Mouse (Mus musculus) hindbrain, postnatal 0 days (tissue): ENCODE measurements at regions not wholly inside any gene's neighbourhood (a gene's known extent, or its start where the extent isn't known, plus 50 kb on each side); places are given as distances from the start of the nearest gene placed in this dataset.
A peak's percentile ranks its signal among the peaks of the same experiment; 100 is the strongest.

Source experiments
- ATAC-seq: fragments of 200-750 bp; cut with Nextera tagmentation; 2 replicates; pipeline ENCODE4 v1.8.0; 2017; ENCODE audit warnings: mild to moderate bottlenecking, moderate TSS enrichment, moderate library complexity
- DNase-seq: peaks from one replicate; pipeline ENCODE4 v3.0.0-alpha.2; 2015; ENCODE audit warnings: low spot score
- H3K27ac ChIP-seq: fragments of 300-500 bp; sonication (generic); 2 replicates; pipeline ENCODE4 v1.5.1; 2014; ENCODE audit warnings: mild to moderate bottlenecking
- H3K27me3 ChIP-seq: fragments of 300-500 bp; sonication (generic); 2 replicates; pipeline ENCODE4 v1.6.1; 2014; ENCODE audit warnings: low read length, mixed read lengths; ENCODE audit not compliant: insufficient read depth
- H3K36me3 ChIP-seq: fragments of 300-500 bp; sonication (generic); 2 replicates; pipeline ENCODE4 v1.6.1; 2014; ENCODE audit warnings: low read length, mixed read lengths; ENCODE audit not compliant: insufficient read depth
- H3K4me1 ChIP-seq: fragments of 300-500 bp; sonication (generic); 2 replicates; pipeline ENCODE4 v1.6.1; 2014; ENCODE audit warnings: antibody characterized with exemption, low read length, mixed read lengths; ENCODE audit not compliant: insufficient read depth
- H3K4me2 ChIP-seq: fragments of 300-500 bp; sonication (generic); 2 replicates; pipeline ENCODE4 v1.6.1; 2014; ENCODE audit warnings: low read depth, mild to moderate bottlenecking, low read length, moderate library complexity, mixed read lengths
- H3K4me3 ChIP-seq: fragments of 300-500 bp; sonication (generic); 2 replicates; pipeline ENCODE4 v1.5.1; 2014; ENCODE audit warnings: low read length
- H3K9ac ChIP-seq: fragments of 300-500 bp; sonication (generic); replicated peaks from 2 replicates; pipeline ENCODE4 v1.6.1; 2014; ENCODE audit warnings: mild to moderate bottlenecking, low read length, moderate library complexity, mixed read lengths
- H3K9me3 ChIP-seq: fragments of 300-500 bp; sonication (generic); 2 replicates; pipeline ENCODE4 v1.6.1; 2016; ENCODE audit warnings: low read length, mixed read lengths
- CTCF ChIP-seq: IDR thresholded peaks from 2 replicates; pipeline ENCODE4 v1.5.1; 2016; ENCODE audit warnings: antibody characterized with exemption, control low read depth, low read depth
- WGBS: fragments of 180-500 bp; shearing (Covaris S2); extraction: QIAGEN DNeasy Blood & Tissue Kit; methylation state at CpG from one replicate; pipeline ENCODE4 v1.1.7; 2014; 5-methylcytosine and 5-hydroxymethylcytosine counted together

GRCm38 (mm10) chr13:116795041-116795440 lies 230.3 kb downstream of the Parp8 start:
- Histone ChIP-seq H3K9me3 (no peaks in the 10 kb centered on the region), H3K27me3 (no peaks in the 10 kb centered on the region), H3K36me3 (no peaks in the 10 kb centered on the region), H3K4me2 (no peak overlapping the region), H3K4me3 (no peak overlapping the region), H3K4me1 (no peaks in the 10 kb centered on the region), H3K27ac (no peak overlapping the region), H3K9ac (no peak overlapping the region)
- 43% methylated on average over 2 of the region's 2 CpGs for WGBS
- DNase-seq (no peak), ATAC-seq (no peak)
- no peak for TF ChIP-seq CTCF

- no peak overlapping the region for H3K9ac ChIP-seq
- TF ChIP-seq CTCF, result no peak
- no peak overlapping the region for H3K27ac ChIP-seq
- no peaks in the 10 kb centered on the region for H3K27me3 ChIP-seq
- H3K9me3 ChIP-seq, result no peaks in the 10 kb centered on the region
- no peak overlapping the region for H3K4me2 ChIP-seq
- ATAC-seq (no peak), DNase-seq (no peak)
- no peaks in the 10 kb centered on the region for H3K36me3 ChIP-seq
- H3K4me3 ChIP-seq, result no peak overlapping the region
- no peaks in the 10 kb centered on the region for H3K4me1 ChIP-seq
Measured at GRCm38 (mm10) chr13:116781616-116782015, 243.7 kb downstream of the Parp8 start.

- WGBS, result 74% methylated on average over 3 of the region's 3 CpGs
- no peaks in the 10 kb centered on the region for H3K27me3 ChIP-seq
- ATAC-seq (no peak), DNase-seq (no peak)
- no peak for TF ChIP-seq CTCF
- no peak overlapping the region for H3K27ac ChIP-seq
- no peak overlapping the region for H3K9ac ChIP-seq
- H3K4me2 ChIP-seq, result no peak overlapping the region
- H3K36me3 ChIP-seq, result no peaks in the 10 kb centered on the region
- no peaks in the 10 kb centered on the region for H3K9me3 ChIP-seq
- no peaks in the 10 kb centered on the region for H3K4me1 ChIP-seq
- H3K4me3 ChIP-seq, result no peak overlapping the region
Measured at GRCm38 (mm10) chr13:116765491-116765890, 259.8 kb downstream of the Parp8 start.

GRCm38 (mm10) chr13:116759912-116760311 lies 265.4 kb downstream of the Parp8 start:
- Histone ChIP-seq H3K9me3 (no peaks in the 10 kb centered on the region), H3K4me1 (no peaks in the 10 kb centered on the region), H3K27me3 (no peaks in the 10 kb centered on the region), H3K4me3 (no peak overlapping the region), H3K27ac (no peak overlapping the region), H3K4me2 (no peak overlapping the region), H3K36me3 (no peaks in the 10 kb centered on the region), H3K9ac (no peak overlapping the region)
- no peak for TF ChIP-seq CTCF
- 84% methylated on average over 2 of the region's 2 CpGs for WGBS
- no peak for ATAC-seq
- no peak for DNase-seq

GRCm38 (mm10) chr13:116740825-116741224 lies 284.5 kb downstream of the Parp8 start:
- no peaks in the 10 kb centered on the region for H3K4me1 ChIP-seq
- no peaks in the 10 kb centered on the region for H3K9me3 ChIP-seq
- H3K36me3 ChIP-seq, result no peaks in the 10 kb centered on the region
- no peak overlapping the region for H3K9ac ChIP-seq
- TF ChIP-seq CTCF, result no peak
- ATAC-seq (no peak), DNase-seq (no peak)
- no peak overlapping the region for H3K27ac ChIP-seq
- WGBS, result 80% methylated on average over 4 of the region's 4 CpGs
- no peak overlapping the region for H3K4me2 ChIP-seq
- no peak overlapping the region for H3K4me3 ChIP-seq
- no peaks in the 10 kb centered on the region for H3K27me3 ChIP-seq

GRCm38 (mm10) chr13:116723361-116724153 lies 301.8 kb downstream of the Parp8 start:
- peak; percentile 34; the same call in 1 of the 2 replicates for TF ChIP-seq CTCF
- H3K4me3 ChIP-seq, result no peak overlapping the region
- no peak overlapping the region for H3K4me2 ChIP-seq
- 47% methylated on average over 14 of the region's 14 CpGs for WGBS
- no peaks in the 10 kb centered on the region for H3K4me1 ChIP-seq
- no peak overlapping the region for H3K27ac ChIP-seq
- H3K36me3 ChIP-seq, result no peaks in the 10 kb centered on the region
- no peaks in the 10 kb centered on the region for H3K9me3 ChIP-seq
- no peaks in the 10 kb centered on the region for H3K27me3 ChIP-seq
- no peak for ATAC-seq
- peak; percentile 53 for DNase-seq
- no peak overlapping the region for H3K9ac ChIP-seq

GRCm38 (mm10) chr13:116714809-116715208 lies 310.5 kb downstream of the Parp8 start:
- peaks cover 36% of the 10 kb centered on the region for H3K27me3 ChIP-seq
- peak; percentile 85 for DNase-seq
- H3K9me3 ChIP-seq, result no peaks in the 10 kb centered on the region
- H3K9ac ChIP-seq, result no peak overlapping the region
- ATAC-seq, result peak; percentile 72; the same call in 1 of the 2 replicates
- TF ChIP-seq CTCF, result peak; percentile 80
- no peaks in the 10 kb centered on the region for H3K4me1 ChIP-seq
- no peak overlapping the region for H3K4me2 ChIP-seq
- H3K27ac ChIP-seq, result no peak overlapping the region
- H3K4me3 ChIP-seq, result no peak overlapping the region
- WGBS, result 20% methylated on average over 5 of the region's 5 CpGs
- no peaks in the 10 kb centered on the region for H3K36me3 ChIP-seq
